Mouse (Mus musculus) embryonic facial prominence, embryonic 15.5 days (tissue): ENCODE results near the gene Cacna1c. TPM values are rescaled to one million over a fixed set of nuclear protein-coding genes. Genes with fewer than 3 reads are reported as not detected.

Source experiments
- ATAC-seq: fragments of 200-750 bp; cut with Nextera tagmentation; 2 replicates; pipeline ENCODE4 v1.8.0; 2017; ENCODE audit warnings: low read depth, moderate TSS enrichment; ENCODE audit not compliant: insufficient number of reproducible peaks, low FRiP score, low TSS enrichment
- H3K27ac ChIP-seq: fragments of 300-500 bp; sonication (generic); replicated peaks from 2 replicates; pipeline ENCODE4 v1.5.1; 2015; ENCODE audit warnings: mild to moderate bottlenecking, inconsistent platforms
- H3K27me3 ChIP-seq: fragments of 300-500 bp; sonication (generic); 2 replicates; pipeline ENCODE4 v1.6.1; 2015; ENCODE audit warnings: inconsistent platforms
- H3K36me3 ChIP-seq: fragments of 300-500 bp; sonication (generic); 2 replicates; pipeline ENCODE4 v1.6.1; 2015; ENCODE audit warnings: mild to moderate bottlenecking, inconsistent platforms
- H3K4me1 ChIP-seq: fragments of 300-500 bp; sonication (generic); 2 replicates; pipeline ENCODE4 v1.6.1; 2015; ENCODE audit warnings: inconsistent platforms
- H3K4me2 ChIP-seq: fragments of 300-500 bp; sonication (generic); replicated peaks from 2 replicates; pipeline ENCODE4 v1.6.1; 2015; ENCODE audit warnings: mild to moderate bottlenecking, inconsistent platforms
- H3K4me3 ChIP-seq: fragments of 300-500 bp; sonication (generic); replicated peaks from 2 replicates; pipeline ENCODE4 v1.5.1; 2015; ENCODE audit warnings: mild to moderate bottlenecking, inconsistent platforms
- H3K9ac ChIP-seq: fragments of 300-500 bp; sonication (generic); 2 replicates; pipeline ENCODE4 v1.6.1; 2015; ENCODE audit warnings: inconsistent platforms
- H3K9me3 ChIP-seq: fragments of 300-500 bp; sonication (generic); replicated peaks from 2 replicates; pipeline ENCODE4 v1.6.1; 2016; ENCODE audit warnings: inconsistent platforms
- WGBS: fragments of 180-500 bp; shearing (Covaris S2); methylation state at CpG from one replicate; pipeline ENCODE4 v1.1.7; 2015; 5-methylcytosine and 5-hydroxymethylcytosine counted together
- polyA plus RNA-seq: library from polyadenylated mRNA; unstranded; fragments of >200 nt; fragmentation: Nextera tagmentation; extraction: Ambion mirVana; gene quantifications from 2 replicates; pipeline ENCODE4 v1.2.1, GENCODE M21; 2015

The Cacna1c gene
- polyA plus RNA-seq, 1 experiment from 2014 or later: 5.0 TPM

- no peak overlapping the region for H3K4me2 ChIP-seq
Observed at GRCm38 (mm10) chr6:118769792-118770191, 426.4 kb downstream of the Cacna1c start.

GRCm38 (mm10) chr6:118767698-118768097 lies 428.5 kb downstream of the Cacna1c start:
- no peak overlapping the region for H3K4me3 ChIP-seq
- no peaks in the 10 kb centered on the region for H3K9me3 ChIP-seq
- no peak overlapping the region for H3K9ac ChIP-seq
- no peak overlapping the region for H3K4me2 ChIP-seq
- H3K27ac ChIP-seq: no peak overlapping the region
- H3K27me3 ChIP-seq: no peaks in the 10 kb centered on the region
- ATAC-seq: no peak
- WGBS: 58% methylated on average over 6 of the region's 6 CpGs
- no peaks in the 10 kb centered on the region for H3K36me3 ChIP-seq
- no peaks in the 10 kb centered on the region for H3K4me1 ChIP-seq

More at GRCm38 (mm10) chr6:118769792-118770191, 426.4 kb downstream of the Cacna1c start:
- Histone ChIP-seq H3K4me3 (no peak overlapping the region), H3K27me3 (no peaks in the 10 kb centered on the region), H3K36me3 (0 out of 2 replicates have a peak, but pooled peaks cover 2% of the 10 kb centered on the region), H3K9ac (no peak overlapping the region), H3K4me1 (no peaks in the 10 kb centered on the region), H3K9me3 (no peaks in the 10 kb centered on the region), H3K27ac (no peak overlapping the region)
- 95% methylated on average over 8 of the region's 8 CpGs for WGBS
- ATAC-seq: no peak

- Histone ChIP-seq H3K36me3 (no peaks in the 10 kb centered on the region), H3K4me3 (no peak overlapping the region), H3K4me2 (no peak overlapping the region), H3K4me1 (no peaks in the 10 kb centered on the region), H3K27me3 (no peaks in the 10 kb centered on the region), H3K9ac (no peak overlapping the region), H3K9me3 (no peaks in the 10 kb centered on the region), H3K27ac (no peak overlapping the region)
- ATAC-seq: no peak
- WGBS: 71% methylated on average over 1 of the region's 1 CpGs
Observed at GRCm38 (mm10) chr6:118765261-118765660, 431.0 kb downstream of the Cacna1c start.

- no peaks in the 10 kb centered on the region for H3K9me3 ChIP-seq
- H3K4me2 ChIP-seq: no peak overlapping the region
- no peak for ATAC-seq
- no peak overlapping the region for H3K9ac ChIP-seq
- WGBS: 79% methylated on average over 5 of the region's 5 CpGs
- H3K36me3 ChIP-seq: no peaks in the 10 kb centered on the region
- no peaks in the 10 kb centered on the region for H3K27me3 ChIP-seq
- 0 out of 2 replicates have a peak, but pooled peaks cover 4% of the 10 kb centered on the region for H3K4me1 ChIP-seq
- no peak overlapping the region for H3K27ac ChIP-seq
- H3K4me3 ChIP-seq: no peak overlapping the region
Observed at GRCm38 (mm10) chr6:118759015-118759414, 437.2 kb downstream of the Cacna1c start.

GRCm38 (mm10) chr6:118758290-118758907 lies 437.8 kb downstream of the Cacna1c start:
- Histone ChIP-seq H3K9me3 (no peaks in the 10 kb centered on the region), H3K4me2 (no peak overlapping the region), H3K4me3 (no peak overlapping the region), H3K36me3 (no peaks in the 10 kb centered on the region), H3K9ac (no peak overlapping the region), H3K27ac (no peak overlapping the region), H3K27me3 (no peaks in the 10 kb centered on the region), H3K4me1 (0 out of 2 replicates have a peak, but pooled peaks cover 4% of the 10 kb centered on the region)
- no peak for ATAC-seq
- WGBS: 61% methylated on average over 7 of the region's 7 CpGs

- no peak for ATAC-seq
- no peak overlapping the region for H3K4me2 ChIP-seq
- no peaks in the 10 kb centered on the region for H3K9me3 ChIP-seq
- no peaks in the 10 kb centered on the region for H3K27me3 ChIP-seq
- no peak overlapping the region for H3K4me3 ChIP-seq
- H3K27ac ChIP-seq: no peak overlapping the region
- no peak overlapping the region for H3K9ac ChIP-seq
- no peaks in the 10 kb centered on the region for H3K36me3 ChIP-seq
- H3K4me1 ChIP-seq: 0 out of 2 replicates have a peak, but pooled peaks cover 4% of the 10 kb centered on the region
- 69% methylated on average over 12 of the region's 12 CpGs for WGBS
Observed at GRCm38 (mm10) chr6:118757533-118758289, 438.5 kb downstream of the Cacna1c start.

GRCm38 (mm10) chr6:118756511-118756910 lies 439.7 kb downstream of the Cacna1c start:
- ATAC-seq: no peak
- H3K4me2 ChIP-seq: no peak overlapping the region
- 62% methylated on average over 4 of the region's 4 CpGs for WGBS
- H3K9me3 ChIP-seq: no peaks in the 10 kb centered on the region
- no peak overlapping the region for H3K9ac ChIP-seq
- no peak overlapping the region for H3K4me3 ChIP-seq
- no peaks in the 10 kb centered on the region for H3K27me3 ChIP-seq
- no peaks in the 10 kb centered on the region for H3K36me3 ChIP-seq
- H3K4me1 ChIP-seq: 0 out of 2 replicates have a peak, but pooled peaks cover 4% of the 10 kb centered on the region
- no peak overlapping the region for H3K27ac ChIP-seq

- Histone ChIP-seq H3K4me3 (no peak overlapping the region), H3K9me3 (no peaks in the 10 kb centered on the region), H3K9ac (no peak overlapping the region), H3K36me3 (no peaks in the 10 kb centered on the region), H3K27ac (no peak overlapping the region), H3K4me2 (no peak overlapping the region), H3K27me3 (no peaks in the 10 kb centered on the region), H3K4me1 (0 out of 2 replicates have a peak, but pooled peaks cover 4% of the 10 kb centered on the region)
- 92% methylated on average over 5 of the region's 5 CpGs for WGBS
- no peak for ATAC-seq
Observed at GRCm38 (mm10) chr6:118755768-118756167, 440.4 kb downstream of the Cacna1c start.

- Histone ChIP-seq H3K9ac (no peak overlapping the region), H3K27ac (no peak overlapping the region), H3K4me3 (no peak overlapping the region), H3K4me1 (0 out of 2 replicates have a peak, but pooled peaks cover 4% of the 10 kb centered on the region), H3K36me3 (no peaks in the 10 kb centered on the region), H3K27me3 (no peaks in the 10 kb centered on the region), H3K9me3 (no peaks in the 10 kb centered on the region), H3K4me2 (no peak overlapping the region)
- no peak for ATAC-seq
- WGBS: 63% methylated on average over 3 of the region's 3 CpGs
Observed at GRCm38 (mm10) chr6:118754439-118754838, 441.8 kb downstream of the Cacna1c start.

- Histone ChIP-seq H3K4me2 (no peak overlapping the region), H3K9ac (no peak overlapping the region), H3K36me3 (no peaks in the 10 kb centered on the region), H3K27ac (no peak overlapping the region), H3K9me3 (no peaks in the 10 kb centered on the region), H3K4me1 (0 out of 2 replicates have a peak, but pooled peaks cover 4% of the 10 kb centered on the region), H3K4me3 (no peak overlapping the region), H3K27me3 (no peaks in the 10 kb centered on the region)
- 76% methylated on average over 8 of the region's 8 CpGs for WGBS
- no peak for ATAC-seq
Observed at GRCm38 (mm10) chr6:118753787-118754186, 442.4 kb downstream of the Cacna1c start.

GRCm38 (mm10) chr6:118753064-118753463 lies 443.2 kb downstream of the Cacna1c start:
- no peak overlapping the region for H3K9ac ChIP-seq
- no peak overlapping the region for H3K4me2 ChIP-seq
- 79% methylated on average over 5 of the region's 5 CpGs for WGBS
- H3K27me3 ChIP-seq: no peaks in the 10 kb centered on the region
- H3K9me3 ChIP-seq: no peaks in the 10 kb centered on the region
- no peaks in the 10 kb centered on the region for H3K4me1 ChIP-seq
- H3K4me3 ChIP-seq: no peak overlapping the region
- ATAC-seq: no peak
- no peak overlapping the region for H3K27ac ChIP-seq
- H3K36me3 ChIP-seq: no peaks in the 10 kb centered on the region
